Mouse (Mus musculus): Measurements from ENCODE around the gene Gucy2e.
A peak's percentile ranks its signal among the peaks of the same experiment; 100 is the strongest.

The Gucy2e gene

GRCm38 (mm10) chr11:69217411-69217810, 19.4 kb downstream of the Gucy2e start:
- H3K27me3 ChIP-seq (ENCODE audit: control insufficient read depth, insufficient read depth, low read length, poor library complexity, severe bottlenecking): no peaks in the 10 kb centered on the region
- H3K36me3 ChIP-seq (ENCODE audit: control insufficient read depth, insufficient read depth, low read length, poor library complexity, severe bottlenecking): no peaks in the 10 kb centered on the region
- no peak for DNase-seq (ENCODE audit: low read depth, low spot score)

GRCm38 (mm10) chr11:69211431-69211830, 25.4 kb downstream of the Gucy2e start:
- H3K36me3 ChIP-seq (ENCODE audit: control insufficient read depth, insufficient read depth, low read length, poor library complexity, severe bottlenecking): no peaks in the 10 kb centered on the region
- DNase-seq (ENCODE audit: low read depth, low spot score): no peak

DNA sequence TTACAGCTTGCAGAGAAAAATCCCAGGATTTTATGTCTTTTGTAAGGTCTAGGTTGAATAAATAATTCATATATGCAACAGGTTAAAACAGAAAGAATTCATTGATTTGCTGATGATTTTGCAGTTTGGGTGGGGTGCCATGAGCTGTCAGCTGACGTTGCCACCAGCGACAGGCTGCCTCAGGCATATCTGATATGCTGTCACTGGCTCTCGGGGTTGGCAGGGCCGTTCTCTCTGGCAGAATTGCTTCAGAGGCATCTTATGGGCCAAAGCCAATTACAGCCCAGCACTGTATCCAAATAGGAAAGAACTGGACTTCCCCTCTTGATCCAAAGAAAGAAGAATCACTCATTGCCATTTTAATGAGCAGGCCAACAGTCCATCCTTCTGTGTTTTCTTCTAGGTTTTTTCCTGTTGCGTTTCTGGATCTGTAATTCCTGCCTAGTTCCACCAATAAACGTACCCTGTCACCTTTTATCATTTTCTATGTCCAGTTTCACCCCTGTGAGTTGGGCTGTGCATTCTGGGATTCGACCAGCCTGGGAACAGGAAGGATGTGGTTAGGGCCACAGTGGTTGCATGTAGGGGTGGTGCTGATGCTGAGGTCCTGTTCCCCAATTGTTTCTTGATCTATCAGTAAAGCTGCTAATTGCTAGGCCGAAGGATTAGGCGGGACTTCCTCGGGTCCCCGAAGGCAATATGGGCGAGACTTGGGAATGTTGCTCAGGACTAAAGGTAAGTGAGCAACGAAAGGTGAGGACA, 34.2 kb downstream of the Gucy2e start:
- DNase-seq (ENCODE audit: low read depth, low spot score): no peak
- Histone ChIP-seq H3K36me3 (ENCODE audit: control insufficient read depth, insufficient read depth, low read length, poor library complexity, severe bottlenecking) (no peaks in the 10 kb centered on the region), H3K27me3 (ENCODE audit: control insufficient read depth, insufficient read depth, low read length, poor library complexity, severe bottlenecking) (no peaks in the 10 kb centered on the region)

More at GRCm38 (mm10) chr11:69211431-69211830, 25.4 kb downstream of the Gucy2e start:
- H3K27me3 ChIP-seq (ENCODE audit: control insufficient read depth, insufficient read depth, low read length, poor library complexity, severe bottlenecking): no peaks in the 10 kb centered on the region

- Histone ChIP-seq H3K27me3 (ENCODE audit: control insufficient read depth, insufficient read depth, low read length, poor library complexity, severe bottlenecking) (no peaks in the 10 kb centered on the region), H3K36me3 (ENCODE audit: control insufficient read depth, insufficient read depth, low read length, poor library complexity, severe bottlenecking) (no peaks in the 10 kb centered on the region)
- no peak for DNase-seq (ENCODE audit: low read depth, low spot score)
Observed at GRCm38 (mm10) chr11:69200231-69200630, 36.6 kb downstream of the Gucy2e start.

DNA sequence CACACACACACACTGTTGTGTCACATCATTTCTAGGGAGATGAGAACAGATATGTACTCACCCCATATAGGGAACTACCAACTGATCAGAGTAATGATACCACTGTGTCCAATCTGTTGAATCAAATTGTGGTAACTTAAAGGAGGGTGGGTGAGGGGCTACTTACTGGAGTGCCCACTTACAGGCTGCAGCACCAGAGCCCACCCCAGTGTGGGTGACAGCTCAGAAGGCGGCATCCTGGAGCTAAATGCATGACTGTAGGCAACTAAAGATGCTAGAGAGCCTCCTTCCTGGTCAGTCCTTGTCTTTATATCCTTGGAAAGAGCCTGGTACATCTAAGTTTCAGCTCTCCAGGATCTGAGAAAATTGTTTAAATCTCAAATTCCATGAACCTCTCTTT, 37.6 kb downstream of the Gucy2e start:
- Histone ChIP-seq H3K36me3 (ENCODE audit: control insufficient read depth, insufficient read depth, low read length, poor library complexity, severe bottlenecking) (no peaks in the 10 kb centered on the region), H3K27me3 (ENCODE audit: control insufficient read depth, insufficient read depth, low read length, poor library complexity, severe bottlenecking) (no peaks in the 10 kb centered on the region)
- DNase-seq (ENCODE audit: low read depth, low spot score): no peak

- no peaks in the 10 kb centered on the region for H3K27me3 ChIP-seq (ENCODE audit: control insufficient read depth, insufficient read depth, low read length, poor library complexity, severe bottlenecking)
- DNase-seq (ENCODE audit: low read depth, low spot score): no peak
- H3K36me3 ChIP-seq (ENCODE audit: control insufficient read depth, insufficient read depth, low read length, poor library complexity, severe bottlenecking): no peaks in the 10 kb centered on the region
Observed at GRCm38 (mm10) chr11:69197743-69198142, 39.1 kb downstream of the Gucy2e start, which contains the start of gene Alox8. Alox8 (minus strand) TSS chr11:69197843.

DNA sequence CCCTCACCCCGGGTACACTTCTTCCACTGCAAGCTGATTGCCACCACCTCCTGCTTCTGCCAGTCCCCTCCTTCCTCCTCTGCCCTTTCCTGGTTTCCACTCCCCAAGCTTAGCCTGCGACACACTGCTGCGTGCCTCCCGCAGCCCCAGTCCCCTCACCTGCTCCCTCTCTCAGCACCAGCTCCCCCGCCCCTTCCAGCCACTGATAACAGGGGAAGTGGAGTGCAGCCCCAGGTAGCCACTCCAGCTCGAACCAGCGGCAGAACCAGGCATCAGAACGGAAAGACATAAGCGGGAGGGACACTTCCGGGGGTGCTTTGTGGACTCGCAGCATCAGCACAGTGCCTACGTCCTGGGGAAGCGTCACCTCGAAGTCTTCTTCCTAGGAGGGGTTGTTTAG, 39.6 kb downstream of the Gucy2e start:
- DNase-seq (ENCODE audit: low read depth, low spot score): peak; percentile 5
- Histone ChIP-seq H3K27me3 (ENCODE audit: control insufficient read depth, insufficient read depth, low read length, poor library complexity, severe bottlenecking) (no peaks in the 10 kb centered on the region), H3K36me3 (ENCODE audit: control insufficient read depth, insufficient read depth, low read length, poor library complexity, severe bottlenecking) (no peaks in the 10 kb centered on the region)

DNA sequence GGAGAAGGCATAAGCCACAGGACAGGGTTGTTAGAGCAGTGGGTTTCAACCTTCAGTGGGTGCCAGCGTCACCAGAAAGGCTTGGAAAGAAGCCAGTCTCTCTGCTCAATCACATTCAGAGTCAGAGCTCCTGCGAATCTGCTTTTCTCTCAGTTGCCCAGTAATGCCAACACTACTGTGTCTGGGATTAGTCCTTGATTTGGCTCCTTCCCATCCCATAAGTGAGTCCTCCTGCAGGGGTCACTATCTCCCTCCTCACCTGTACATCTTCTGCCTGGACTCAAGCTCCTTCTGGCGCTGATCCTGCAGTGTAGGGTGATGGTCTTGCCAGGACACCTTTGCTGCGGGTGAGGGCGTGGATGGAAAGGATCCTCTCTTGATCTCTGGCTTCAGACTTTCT, 40.1 kb downstream of the Gucy2e start:
- Histone ChIP-seq H3K36me3 (ENCODE audit: control insufficient read depth, insufficient read depth, low read length, poor library complexity, severe bottlenecking) (no peaks in the 10 kb centered on the region), H3K27me3 (ENCODE audit: control insufficient read depth, insufficient read depth, low read length, poor library complexity, severe bottlenecking) (no peaks in the 10 kb centered on the region)
- DNase-seq (ENCODE audit: low read depth, low spot score): peak; percentile 8

DNA sequence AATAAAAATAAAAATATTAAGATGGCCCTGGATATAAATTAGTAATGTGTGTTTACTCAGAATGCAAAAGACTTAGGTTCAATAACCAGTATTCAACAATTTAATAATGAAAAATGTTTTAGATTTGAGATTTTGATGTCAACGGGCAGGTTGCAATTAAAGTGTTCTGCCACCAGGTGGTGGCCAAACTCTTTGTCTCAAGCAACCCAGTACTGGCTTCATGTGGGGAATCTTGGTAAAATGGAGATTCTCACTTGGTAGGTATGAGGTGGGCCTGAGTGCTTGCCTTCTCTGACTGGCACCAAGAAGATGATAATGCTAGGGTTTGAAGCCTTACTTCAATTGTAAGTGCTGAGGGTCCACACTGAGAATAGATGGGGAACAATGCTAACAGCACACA, 44.0 kb downstream of the Gucy2e start:
- Histone ChIP-seq H3K36me3 (ENCODE audit: control insufficient read depth, insufficient read depth, low read length, poor library complexity, severe bottlenecking) (no peaks in the 10 kb centered on the region), H3K27me3 (ENCODE audit: control insufficient read depth, insufficient read depth, low read length, poor library complexity, severe bottlenecking) (no peaks in the 10 kb centered on the region)
- DNase-seq (ENCODE audit: low read depth, low spot score): peak; percentile 58

DNA sequence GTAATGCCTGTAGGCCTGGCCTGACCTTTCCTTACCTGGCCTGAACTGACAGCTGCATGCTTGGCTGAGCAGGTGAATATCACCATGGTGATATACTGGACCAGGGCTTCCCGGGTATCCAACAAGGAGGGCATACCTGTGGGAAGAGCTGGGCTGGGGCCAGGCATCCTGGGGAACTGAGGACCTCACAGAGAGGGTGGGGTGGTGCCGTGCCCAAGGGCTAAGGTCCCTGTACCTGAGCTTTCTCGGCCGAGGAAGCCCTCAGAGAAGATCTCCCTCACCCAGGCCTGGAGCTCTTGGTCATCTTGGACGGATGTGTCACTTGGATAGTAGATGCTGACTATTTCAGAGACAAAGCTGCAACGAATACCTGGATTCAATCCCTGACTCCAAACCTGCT, 50.9 kb downstream of the Gucy2e start:
- no peak for DNase-seq (ENCODE audit: low read depth, low spot score)
- no peaks in the 10 kb centered on the region for H3K27me3 ChIP-seq (ENCODE audit: control insufficient read depth, insufficient read depth, low read length, poor library complexity, severe bottlenecking)
- no peaks in the 10 kb centered on the region for H3K36me3 ChIP-seq (ENCODE audit: control insufficient read depth, insufficient read depth, low read length, poor library complexity, severe bottlenecking)

DNA sequence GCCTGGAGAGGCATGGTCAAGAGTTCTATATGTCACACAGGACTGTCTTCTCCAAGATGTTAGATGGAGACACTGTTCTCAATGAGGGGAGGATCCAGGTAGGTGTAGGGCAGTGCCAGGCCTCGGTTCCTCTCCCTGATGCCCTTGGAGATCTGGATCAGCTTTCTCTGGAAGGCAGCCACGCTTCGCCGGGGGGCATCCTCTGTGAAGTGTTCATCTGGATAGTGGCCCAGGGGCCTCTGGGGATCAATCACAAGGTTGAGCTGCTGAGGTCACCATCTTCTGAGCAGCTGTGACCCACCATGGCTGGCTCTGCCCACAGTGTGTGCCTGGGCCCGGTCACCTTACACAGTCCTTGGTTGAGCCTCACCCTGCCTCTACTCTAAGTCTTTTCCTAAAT, 51.8 kb downstream of the Gucy2e start:
- no peaks in the 10 kb centered on the region for H3K36me3 ChIP-seq (ENCODE audit: control insufficient read depth, insufficient read depth, low read length, poor library complexity, severe bottlenecking)
- H3K27me3 ChIP-seq (ENCODE audit: control insufficient read depth, insufficient read depth, low read length, poor library complexity, severe bottlenecking): no peaks in the 10 kb centered on the region
- DNase-seq (ENCODE audit: low read depth, low spot score): no peak

- peak; percentile 16 for DNase-seq (ENCODE audit: low read depth, low spot score)
- no peaks in the 10 kb centered on the region; the same call in 1 of the 2 replicates for H3K27me3 ChIP-seq (ENCODE audit: control insufficient read depth, insufficient read depth, low read length, poor library complexity, severe bottlenecking)
Observed at GRCm38 (mm10) chr11:69180120-69180519, 56.7 kb downstream of the Gucy2e start.

GRCm38 (mm10) chr11:69179512-69179911, 57.3 kb downstream of the Gucy2e start:
- no peaks in the 10 kb centered on the region; the same call in 1 of the 2 replicates for H3K27me3 ChIP-seq (ENCODE audit: control insufficient read depth, insufficient read depth, low read length, poor library complexity, severe bottlenecking)
- DNase-seq (ENCODE audit: low read depth, low spot score): no peak
- no peaks in the 10 kb centered on the region for H3K36me3 ChIP-seq (ENCODE audit: control insufficient read depth, insufficient read depth, low read length, poor library complexity, severe bottlenecking)

More at GRCm38 (mm10) chr11:69180120-69180519, 56.7 kb downstream of the Gucy2e start:
- no peaks in the 10 kb centered on the region for H3K36me3 ChIP-seq (ENCODE audit: control insufficient read depth, insufficient read depth, low read length, poor library complexity, severe bottlenecking)

DNA sequence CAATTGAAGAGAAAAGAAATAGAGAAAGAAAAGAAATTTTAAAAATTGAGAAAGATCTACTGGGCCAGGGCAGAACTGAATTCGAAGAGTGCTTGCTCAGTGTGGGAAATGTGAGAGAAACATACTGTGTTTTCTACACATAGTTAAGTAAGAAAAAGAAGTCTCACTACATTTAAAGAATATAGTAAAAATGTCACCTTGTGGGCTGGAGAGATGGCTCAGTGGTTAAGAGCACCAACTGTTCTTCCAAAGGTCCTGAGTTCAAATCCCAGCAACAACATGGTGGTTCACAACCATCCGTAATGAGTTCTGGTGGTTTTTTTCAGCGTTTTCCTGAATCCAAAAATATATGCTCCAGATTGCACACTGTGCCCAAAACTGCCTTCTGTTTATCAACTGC, 58.3 kb downstream of the Gucy2e start:
- no peaks in the 10 kb centered on the region; the same call in 1 of the 2 replicates for H3K27me3 ChIP-seq (ENCODE audit: control insufficient read depth, insufficient read depth, low read length, poor library complexity, severe bottlenecking)
- H3K36me3 ChIP-seq (ENCODE audit: control insufficient read depth, insufficient read depth, low read length, poor library complexity, severe bottlenecking): no peaks in the 10 kb centered on the region
- DNase-seq (ENCODE audit: low read depth, low spot score): no peak

GRCm38 (mm10) chr11:69174722-69175121, 62.1 kb downstream of the Gucy2e start:
- no peak for DNase-seq (ENCODE audit: low read depth, low spot score)
- Histone ChIP-seq H3K27me3 (ENCODE audit: control insufficient read depth, insufficient read depth, low read length, poor library complexity, severe bottlenecking) (no peaks in the 10 kb centered on the region; the same call in 1 of the 2 replicates), H3K36me3 (ENCODE audit: control insufficient read depth, insufficient read depth, low read length, poor library complexity, severe bottlenecking) (no peaks in the 10 kb centered on the region)

DNA sequence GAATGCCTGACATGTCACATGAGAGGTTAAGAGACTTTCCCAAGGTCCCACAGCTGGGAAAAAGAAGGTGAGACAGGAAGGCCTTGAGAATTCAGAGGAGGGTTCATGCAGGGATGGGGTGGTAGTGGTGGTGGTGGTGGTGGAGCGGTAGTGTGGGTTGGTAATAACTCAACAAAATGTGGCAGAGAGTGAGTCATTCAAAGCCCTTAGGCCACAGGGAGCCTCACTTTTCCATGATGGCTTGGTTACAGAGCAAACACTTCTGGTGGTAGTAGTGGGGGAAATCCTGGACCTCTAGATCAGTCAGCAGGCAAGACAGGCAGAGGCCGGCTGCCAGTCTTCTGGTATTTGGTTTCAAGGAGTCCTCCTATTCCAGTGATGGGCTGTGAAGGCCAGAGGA, 64.2 kb downstream of the Gucy2e start:
- Histone ChIP-seq H3K27me3 (ENCODE audit: control insufficient read depth, insufficient read depth, low read length, poor library complexity, severe bottlenecking) (no peaks in the 10 kb centered on the region; the same call in 1 of the 2 replicates), H3K36me3 (ENCODE audit: control insufficient read depth, insufficient read depth, low read length, poor library complexity, severe bottlenecking) (no peaks in the 10 kb centered on the region)
- DNase-seq (ENCODE audit: low read depth, low spot score): no peak
